Mouse (Mus musculus) gastrocnemius, postnatal 25 days (tissue): Measurements from ENCODE around the gene Rplp2. TPM values are rescaled to one million over a fixed set of nuclear protein-coding genes. Genes with fewer than 3 reads are reported as not detected.
A peak's percentile ranks its signal among the peaks of the same experiment; 100 is the strongest.

Source experiments
- DNase-seq: peaks from one replicate; pipeline ENCODE4 v3.0.0; 2022
- total RNA-seq, 2 experiments: library from RNA; stranded (reverse); gene quantifications; 1 replicate in 1 of 2; 2 replicates in 1 of 2; pipeline ENCODE4 v1.2.3; 2021

The Rplp2 gene
- total RNA-seq, 2 experiments from 2014 or later = 531 to 541 TPM

GRCm38 (mm10) chr7:141467230-141468030 lies 20.3 kb downstream of the Rplp2 start, which contains the start of gene Cd151:
TSS of gene Cd151 (plus strand) at chr7:141467392.
- peak; percentile 92 for DNase-seq

GRCm38 (mm10) chr7:141468164-141468521 lies 21.0 kb downstream of the Rplp2 start:
- DNase-seq = no peak

- DNase-seq = no peak
Measured at GRCm38 (mm10) chr7:141468522-141469211, 21.5 kb downstream of the Rplp2 start.

GRCm38 (mm10) chr7:141469352-141469751 lies 22.2 kb downstream of the Rplp2 start:
- no peak for DNase-seq

GRCm38 (mm10) chr7:141469901-141470636 lies 22.9 kb downstream of the Rplp2 start:
- DNase-seq = no peak

GRCm38 (mm10) chr7:141470637-141470944 lies 23.4 kb downstream of the Rplp2 start:
- DNase-seq = no peak

- DNase-seq = no peak
Measured at GRCm38 (mm10) chr7:141471236-141471635, 24.1 kb downstream of the Rplp2 start.

- DNase-seq = no peak
Measured at GRCm38 (mm10) chr7:141472226-141472625, 25.1 kb downstream of the Rplp2 start.

GRCm38 (mm10) chr7:141472763-141473162 lies 25.6 kb downstream of the Rplp2 start:
- no peak for DNase-seq

- no peak for DNase-seq
Measured at GRCm38 (mm10) chr7:141474160-141474559, 27.0 kb downstream of the Rplp2 start.

- DNase-seq = peak; percentile 84
Measured at GRCm38 (mm10) chr7:141475011-141475804, 28.0 kb downstream of the Rplp2 start, which contains the start of the genes Polr2l and Tspan4. TSS of gene Polr2l (minus strand) at chr7:141475132. TSS of gene Tspan4 (plus strand) at chr7:141475240.

- DNase-seq = no peak
Measured at GRCm38 (mm10) chr7:141475805-141476158, 28.6 kb downstream of the Rplp2 start.

- DNase-seq = peak; percentile 89
Measured at GRCm38 (mm10) chr7:141476226-141476980, 29.2 kb downstream of the Rplp2 start.

GRCm38 (mm10) chr7:141476981-141477370 lies 29.8 kb downstream of the Rplp2 start:
- peak; percentile 62 for DNase-seq

GRCm38 (mm10) chr7:141477578-141478269 lies 30.6 kb downstream of the Rplp2 start:
- DNase-seq = peak; percentile 21

- peak; percentile 61 for DNase-seq
Measured at GRCm38 (mm10) chr7:141478270-141478748, 31.1 kb downstream of the Rplp2 start.

GRCm38 (mm10) chr7:141480842-141481497 lies 33.8 kb downstream of the Rplp2 start:
- DNase-seq = peak; percentile 59

GRCm38 (mm10) chr7:141481498-141482401 lies 34.6 kb downstream of the Rplp2 start:
- no peak for DNase-seq

GRCm38 (mm10) chr7:141482531-141483024 lies 35.4 kb downstream of the Rplp2 start:
- no peak for DNase-seq
